Mouse (Mus musculus) lung, embryonic 15.5 days (tissue): ENCODE results near the gene Tctn1. TPM values are rescaled to one million over a fixed set of nuclear protein-coding genes. Genes with fewer than 3 reads are reported as not detected.

ENCODE experiments used
- ATAC-seq: fragments of 200-750 bp; cut with Nextera tagmentation; 2 replicates; pipeline ENCODE4 v1.8.0; 2017; ENCODE audit warnings: moderate number of reproducible peaks, borderline replicate concordance; ENCODE audit not compliant: low FRiP score, low TSS enrichment; ENCODE audit errors: extremely low read depth
- H3K27ac ChIP-seq: fragments of 300-500 bp; sonication (generic); 2 replicates; pipeline ENCODE4 v1.5.1; 2015; ENCODE audit warnings: moderate library complexity, mild to moderate bottlenecking, inconsistent platforms
- H3K27me3 ChIP-seq: fragments of 300-500 bp; sonication (generic); 2 replicates; pipeline ENCODE4 v1.6.1; 2015; ENCODE audit warnings: inconsistent platforms
- H3K36me3 ChIP-seq: fragments of 300-500 bp; sonication (generic); 2 replicates; pipeline ENCODE4 v1.6.1; 2015; ENCODE audit warnings: inconsistent platforms
- H3K4me1 ChIP-seq: fragments of 300-500 bp; sonication (generic); 2 replicates; pipeline ENCODE4 v1.6.1; 2015; ENCODE audit warnings: inconsistent platforms
- H3K4me2 ChIP-seq: fragments of 300-500 bp; sonication (generic); 2 replicates; pipeline ENCODE4 v1.6.1; 2015; ENCODE audit warnings: inconsistent platforms, mild to moderate bottlenecking, moderate library complexity
- H3K4me3 ChIP-seq: fragments of 300-500 bp; sonication (generic); 2 replicates; pipeline ENCODE4 v1.5.1; 2015; ENCODE audit warnings: mild to moderate bottlenecking, inconsistent platforms
- H3K9ac ChIP-seq: fragments of 300-500 bp; sonication (generic); 2 replicates; pipeline ENCODE4 v1.6.1; 2015; ENCODE audit warnings: inconsistent platforms
- H3K9me3 ChIP-seq: fragments of 300-500 bp; sonication (generic); 2 replicates; pipeline ENCODE4 v1.6.1; 2016; ENCODE audit warnings: inconsistent platforms
- WGBS: fragments of 180-500 bp; shearing (Covaris S2); methylation state at CpG from one replicate; pipeline ENCODE4 v1.1.7; 2015; 5-methylcytosine and 5-hydroxymethylcytosine counted together
- polyA plus RNA-seq: library from polyadenylated mRNA; unstranded; fragments of >200 nt; fragmentation: Nextera tagmentation; extraction: Ambion mirVana; gene quantifications from 2 replicates; pipeline ENCODE4 v1.2.1, GENCODE M21; 2015

The Tctn1 gene
- polyA plus RNA-seq, 1 experiment from 2014 or later: 6.3 TPM

- Histone ChIP-seq H3K9me3 (no peaks in the 10 kb centered on the region), H3K4me1 (no peaks in the 10 kb centered on the region), H3K4me3 (no peak overlapping the region), H3K36me3 (peaks cover 13% of the 10 kb centered on the region; the same call in 1 of the 2 replicates), H3K9ac (no peak overlapping the region), H3K27me3 (no peaks in the 10 kb centered on the region), H3K4me2 (no peak overlapping the region), H3K27ac (no peak overlapping the region)
- ATAC-seq: no peak
- 84% methylated on average over 6 of the region's 6 CpGs for WGBS
Observed at GRCm38 (mm10) chr5:122242521-122243123, 21.6 kb downstream of the Tctn1 start.

GRCm38 (mm10) chr5:122240989-122241388, 23.3 kb downstream of the Tctn1 start:
- Histone ChIP-seq H3K27ac (no peak overlapping the region), H3K36me3 (0 out of 2 replicates have a peak, but pooled peaks cover 11% of the 10 kb centered on the region), H3K4me3 (no peak overlapping the region), H3K4me1 (no peaks in the 10 kb centered on the region), H3K9ac (no peak overlapping the region), H3K9me3 (no peaks in the 10 kb centered on the region), H3K4me2 (no peak overlapping the region), H3K27me3 (no peaks in the 10 kb centered on the region)
- no peak for ATAC-seq
- 64% methylated on average over 1 of the region's 1 CpGs for WGBS

- Histone ChIP-seq H3K4me1 (no peaks in the 10 kb centered on the region; the same call in 1 of the 2 replicates), H3K9me3 (no peaks in the 10 kb centered on the region), H3K27ac (no peak overlapping the region), H3K9ac (no peak overlapping the region), H3K27me3 (no peaks in the 10 kb centered on the region), H3K36me3 (0 out of 2 replicates have a peak, but pooled peaks cover 11% of the 10 kb centered on the region), H3K4me2 (no peak overlapping the region), H3K4me3 (no peak overlapping the region)
- no peak for ATAC-seq
- 94% methylated on average over 11 of the region's 11 CpGs for WGBS
Observed at GRCm38 (mm10) chr5:122240521-122240920, 23.7 kb downstream of the Tctn1 start.

GRCm38 (mm10) chr5:122239618-122240017, 24.6 kb downstream of the Tctn1 start:
- H3K27ac ChIP-seq: no peak overlapping the region
- no peaks in the 10 kb centered on the region for H3K27me3 ChIP-seq
- H3K4me2 ChIP-seq: no peak overlapping the region
- 0 out of 2 replicates have a peak, but pooled peaks cover 11% of the 10 kb centered on the region for H3K36me3 ChIP-seq
- H3K4me1 ChIP-seq: peaks cover 7% of the 10 kb centered on the region; the same call in 1 of the 2 replicates
- ATAC-seq: no peak
- H3K4me3 ChIP-seq: no peak overlapping the region
- WGBS: 77% methylated on average over 7 of the region's 7 CpGs
- H3K9me3 ChIP-seq: no peaks in the 10 kb centered on the region
- no peak overlapping the region for H3K9ac ChIP-seq

GRCm38 (mm10) chr5:122237200-122237599, 27.1 kb downstream of the Tctn1 start:
- peaks cover 10% of the 10 kb centered on the region; the same call in 1 of the 2 replicates for H3K4me1 ChIP-seq
- H3K27ac ChIP-seq: no peak overlapping the region
- 72% methylated on average over 5 of the region's 5 CpGs for WGBS
- no peak for ATAC-seq
- H3K9ac ChIP-seq: no peak overlapping the region
- 0 out of 2 replicates have a peak, but pooled peaks cover 11% of the 10 kb centered on the region for H3K36me3 ChIP-seq
- H3K27me3 ChIP-seq: no peaks in the 10 kb centered on the region
- no peaks in the 10 kb centered on the region for H3K9me3 ChIP-seq
- H3K4me2 ChIP-seq: no peak overlapping the region
- no peak overlapping the region for H3K4me3 ChIP-seq

- 0 out of 2 replicates have a peak, but pooled peaks cover 1% of the 10 kb centered on the region for H3K36me3 ChIP-seq
- peaks cover 10% of the 10 kb centered on the region; the same call in 1 of the 2 replicates for H3K4me1 ChIP-seq
- H3K27ac ChIP-seq: no peak overlapping the region
- H3K9me3 ChIP-seq: no peaks in the 10 kb centered on the region
- 48% methylated on average over 9 of the region's 9 CpGs for WGBS
- no peak overlapping the region for H3K9ac ChIP-seq
- H3K4me3 ChIP-seq: no peak overlapping the region
- H3K27me3 ChIP-seq: no peaks in the 10 kb centered on the region
- ATAC-seq: no peak
- H3K4me2 ChIP-seq: no peak overlapping the region
Observed at GRCm38 (mm10) chr5:122235196-122235836, 28.9 kb downstream of the Tctn1 start.

- Histone ChIP-seq H3K27me3 (no peaks in the 10 kb centered on the region), H3K36me3 (no peaks in the 10 kb centered on the region), H3K4me2 (no peak overlapping the region), H3K4me1 (peaks cover 10% of the 10 kb centered on the region; the same call in 1 of the 2 replicates), H3K4me3 (no peak overlapping the region), H3K9ac (no peak overlapping the region), H3K27ac (no peak overlapping the region), H3K9me3 (no peaks in the 10 kb centered on the region)
- no peak for ATAC-seq
- 71% methylated on average over 9 of the region's 9 CpGs for WGBS
Observed at GRCm38 (mm10) chr5:122234319-122235195, 29.7 kb downstream of the Tctn1 start.

- peaks cover 10% of the 10 kb centered on the region; the same call in 1 of the 2 replicates for H3K4me1 ChIP-seq
- H3K9ac ChIP-seq: no peak overlapping the region
- WGBS: 75% methylated on average over 12 of the region's 12 CpGs
- no peaks in the 10 kb centered on the region for H3K9me3 ChIP-seq
- H3K27ac ChIP-seq: no peak overlapping the region
- ATAC-seq: peak; percentile 21; the same call in 1 of the 2 replicates
- no peaks in the 10 kb centered on the region for H3K36me3 ChIP-seq
- no peak overlapping the region for H3K4me2 ChIP-seq
- no peak overlapping the region for H3K4me3 ChIP-seq
- no peaks in the 10 kb centered on the region for H3K27me3 ChIP-seq
Observed at GRCm38 (mm10) chr5:122233695-122234094, 30.6 kb downstream of the Tctn1 start.

GRCm38 (mm10) chr5:122233077-122233581, 31.1 kb downstream of the Tctn1 start:
- no peak; the same call in 1 of the 2 replicates for ATAC-seq
- Histone ChIP-seq H3K4me2 (no peak overlapping the region), H3K27me3 (no peaks in the 10 kb centered on the region), H3K9ac (no peak overlapping the region), H3K9me3 (no peaks in the 10 kb centered on the region), H3K4me1 (peaks cover 10% of the 10 kb centered on the region; the same call in 1 of the 2 replicates), H3K4me3 (no peak overlapping the region), H3K27ac (peak overlapping the region; percentile 20), H3K36me3 (no peaks in the 10 kb centered on the region)
- 45% methylated on average over 14 of the region's 14 CpGs for WGBS

- Histone ChIP-seq H3K9ac (no peak overlapping the region), H3K27ac (no peak overlapping the region), H3K9me3 (no peaks in the 10 kb centered on the region), H3K4me2 (no peak overlapping the region), H3K27me3 (no peaks in the 10 kb centered on the region), H3K4me1 (peaks cover 10% of the 10 kb centered on the region; the same call in 1 of the 2 replicates), H3K4me3 (no peak overlapping the region), H3K36me3 (no peaks in the 10 kb centered on the region)
- no peak for ATAC-seq
- 81% methylated on average over 5 of the region's 5 CpGs for whole genome bisulfite sequencing
Observed at GRCm38 (mm10) chr5:122232004-122232403, 32.3 kb downstream of the Tctn1 start.

GRCm38 (mm10) chr5:122231431-122231830, 32.8 kb downstream of the Tctn1 start:
- Histone ChIP-seq H3K4me1 (peaks cover 10% of the 10 kb centered on the region; the same call in 1 of the 2 replicates), H3K4me2 (no peak overlapping the region), H3K36me3 (no peaks in the 10 kb centered on the region), H3K27ac (no peak overlapping the region), H3K9ac (no peak overlapping the region), H3K4me3 (no peak overlapping the region), H3K9me3 (no peaks in the 10 kb centered on the region), H3K27me3 (no peaks in the 10 kb centered on the region)
- ATAC-seq: no peak
- 58% methylated on average over 6 of the region's 6 CpGs for WGBS
